Mouse (Mus musculus) spleen, postnatal 14 days (tissue): ENCODE measurements around the gene Cradd.

Source experiments
- DNase-seq, 2 experiments: peaks; one replicate each; pipeline ENCODE4 v3.0.0; 2021 to 2022; ENCODE audit warnings: low spot score in 2 of 2

The Cradd gene

GRCm38 (mm10) chr10:95275488-95275887 is 48.4 kb downstream of the Cradd start:
- no peak for DNase-seq

GRCm38 (mm10) chr10:95273226-95273625 is 50.7 kb downstream of the Cradd start:
- no peak for DNase-seq

- DNase-seq, result no peak
Observed at GRCm38 (mm10) chr10:95269151-95269550, 54.8 kb downstream of the Cradd start.

- DNase-seq, result no peak
Observed at GRCm38 (mm10) chr10:95268366-95268765, 55.6 kb downstream of the Cradd start.

GRCm38 (mm10) chr10:95266983-95267382 is 57.0 kb downstream of the Cradd start:
- DNase-seq, result no peak

GRCm38 (mm10) chr10:95266041-95266762 is 57.7 kb downstream of the Cradd start:
- DNase-seq, result no peak

- DNase-seq, result no peak
Observed at GRCm38 (mm10) chr10:95265576-95265975, 58.4 kb downstream of the Cradd start.

- peak in 1 of 2 experiments; percentile 38 for DNase-seq
Observed at GRCm38 (mm10) chr10:95264485-95265321, 59.2 kb downstream of the Cradd start.

GRCm38 (mm10) chr10:95262388-95262787 is 61.5 kb downstream of the Cradd start:
- no peak for DNase-seq

GRCm38 (mm10) chr10:95261279-95261678 is 62.7 kb downstream of the Cradd start:
- no peak for DNase-seq

- no peak for DNase-seq
Observed at GRCm38 (mm10) chr10:95260420-95260819, 63.5 kb downstream of the Cradd start.

GRCm38 (mm10) chr10:95258471-95259155 is 65.3 kb downstream of the Cradd start:
- no peak for DNase-seq

GRCm38 (mm10) chr10:95257979-95258378 is 66.0 kb downstream of the Cradd start:
- no peak for DNase-seq

GRCm38 (mm10) chr10:95256095-95256494 is 67.8 kb downstream of the Cradd start:
- DNase-seq, result no peak

GRCm38 (mm10) chr10:95255018-95255680 is 68.8 kb downstream of the Cradd start:
- DNase-seq, result no peak

- no peak for DNase-seq
Observed at GRCm38 (mm10) chr10:95254453-95255001, 69.4 kb downstream of the Cradd start.

- DNase-seq, result no peak
Observed at GRCm38 (mm10) chr10:95254046-95254445, 69.9 kb downstream of the Cradd start.

- no peak for DNase-seq
Observed at GRCm38 (mm10) chr10:95251674-95252073, 72.3 kb downstream of the Cradd start.

- no peak for DNase-seq
Observed at GRCm38 (mm10) chr10:95248362-95248761, 75.6 kb downstream of the Cradd start.

- no peak for DNase-seq
Observed at GRCm38 (mm10) chr10:95246696-95247095, 77.2 kb downstream of the Cradd start.

- DNase-seq, result no peak
Observed at GRCm38 (mm10) chr10:95245680-95245982, 78.3 kb downstream of the Cradd start.
